Mouse (Mus musculus): Measurements from ENCODE around the gene Rbms3. TPM values are rescaled to one million over a fixed set of nuclear protein-coding genes. Genes with fewer than 3 reads are reported as not detected.

Gene Rbms3
- total and polyA plus RNA-seq, 3 experiments = not detected

- no peak overlapping the region for H3K4me2 ChIP-seq (ENCODE audit: insufficient read depth, low read depth, poor library complexity, severe bottlenecking)
Measured at GRCm38 (mm10) chr9:117066502-117066901, 563.2 kb downstream of the Rbms3 start.

GRCm38 (mm10) chr9:117065601-117066000 is 564.1 kb downstream of the Rbms3 start:
- no peaks in the 10 kb centered on the region for H3K4me1 ChIP-seq (ENCODE audit: control insufficient read depth in 1 of 2, insufficient read depth in 2 of 2)
- no peak overlapping the region for H3K4me2 ChIP-seq (ENCODE audit: insufficient read depth, low read depth, poor library complexity, severe bottlenecking)
- in situ Hi-C loops (cut with MboI; ENCODE audit: low pct_ligation_motif_present, low pct_unique_long_range_greater_than_20kb, low sequenced_read_pairs) (no loop called here), dilution Hi-C loops (cut with MboI; ENCODE audit: extremely low pct_ligation_motif_present, extremely low pct_unique_long_range_greater_than_20kb, low sequenced_read_pairs) (no loop called here)
- H3K79me2 ChIP-seq (replicated peaks; ENCODE audit: control insufficient read depth, extremely low read depth, insufficient read depth, poor library complexity, severe bottlenecking) = no peaks in the 10 kb centered on the region
- peaks cover 73% of the 10 kb centered on the region for H3K9me3 ChIP-seq (replicated peaks; ENCODE audit: low read length)
- H3K36me3 ChIP-seq (replicated peaks in 1 of 2; ENCODE audit: control insufficient read depth in 1 of 2, insufficient read depth in 1 of 2, low read length in 1 of 2) = no peaks in the 10 kb centered on the region
- no peaks in the 10 kb centered on the region for H3K27me3 ChIP-seq (replicated peaks)
- H3K9ac ChIP-seq (ENCODE audit: insufficient read depth, low read depth) = no peak overlapping the region
- H3K27ac ChIP-seq (ENCODE audit: insufficient read depth, low read depth) = no peak overlapping the region
- H3K4me3 ChIP-seq (replicated peaks in 1 of 3; ENCODE audit: low read depth in 2 of 3, low read length in 2 of 3, poor library complexity in 1 of 3) = no peak overlapping the region
- DNase-seq (ENCODE audit: extremely low read depth) = no peak
- TF ChIP-seq EP300 (IDR thresholded peaks at IDR 0.05; ENCODE audit: low read length) (no peak), ETS1 (conservative IDR thresholded peaks at IDR 0.05; ENCODE audit: low read depth, low read length) (no peak), NELFE (IDR thresholded peaks at IDR 0.05; ENCODE audit: low read depth, low read length) (no peak), SMC3 (IDR thresholded peaks at IDR 0.05; ENCODE audit: low read depth, low read length) (no peak), MAZ (IDR thresholded peaks at IDR 0.05; ENCODE audit: low read depth, low read length) (no peak), TCF12 (IDR thresholded peaks at IDR 0.05; ENCODE audit: low read depth, low read length) (no peak)

More at GRCm38 (mm10) chr9:117066502-117066901, 563.2 kb downstream of the Rbms3 start:
- in situ Hi-C loops (cut with MboI; ENCODE audit: low pct_ligation_motif_present, low pct_unique_long_range_greater_than_20kb, low sequenced_read_pairs) = no loop called here
- dilution Hi-C loops (cut with MboI; ENCODE audit: extremely low pct_ligation_motif_present, extremely low pct_unique_long_range_greater_than_20kb, low sequenced_read_pairs) = no loop called here
- no peak for DNase-seq (ENCODE audit: extremely low read depth)
- H3K79me2 ChIP-seq (replicated peaks; ENCODE audit: control insufficient read depth, extremely low read depth, insufficient read depth, poor library complexity, severe bottlenecking) = no peaks in the 10 kb centered on the region
- no peaks in the 10 kb centered on the region for H3K27me3 ChIP-seq (replicated peaks)
- H3K4me1 ChIP-seq (ENCODE audit: control insufficient read depth in 1 of 2, insufficient read depth in 2 of 2) = no peaks in the 10 kb centered on the region
- H3K4me3 ChIP-seq (replicated peaks in 1 of 3; ENCODE audit: low read depth in 2 of 3, low read length in 2 of 3, poor library complexity in 1 of 3) = no peak overlapping the region
- no peaks in the 10 kb centered on the region for H3K36me3 ChIP-seq (replicated peaks in 1 of 2; ENCODE audit: control insufficient read depth in 1 of 2, insufficient read depth in 1 of 2, low read length in 1 of 2)
- peaks cover 72% of the 10 kb centered on the region for H3K9me3 ChIP-seq (replicated peaks; ENCODE audit: low read length)
- no peak overlapping the region for H3K27ac ChIP-seq (ENCODE audit: insufficient read depth, low read depth)
- no peak overlapping the region for H3K9ac ChIP-seq (ENCODE audit: insufficient read depth, low read depth)
- TF ChIP-seq KAT2A (IDR thresholded peaks at IDR 0.05; ENCODE audit: insufficient replicate concordance, low read length) (no peak), MYC (IDR thresholded peaks at IDR 0.05; ENCODE audit: low read depth, low read length) (no peak), RAD21 (IDR thresholded peaks at IDR 0.05; ENCODE audit: low read depth, low read length) (no peak), IRF4 (IDR thresholded peaks at IDR 0.05; ENCODE audit: low read depth, low read length) (no peak), GABPA (IDR thresholded peaks at IDR 0.05; ENCODE audit: insufficient replicate concordance, low read depth, low read length) (no peak), MAFK (IDR thresholded peaks at IDR 0.05; ENCODE audit: insufficient replicate concordance, low read length) (no peak), TCF12 (IDR thresholded peaks at IDR 0.05; ENCODE audit: low read depth, low read length) (no peak)

- H3K4me3 ChIP-seq (replicated peaks in 1 of 3; ENCODE audit: low read depth in 2 of 3, low read length in 2 of 3, poor library complexity in 1 of 3) = no peak overlapping the region
- in situ Hi-C loops (cut with MboI; ENCODE audit: low pct_ligation_motif_present, low pct_unique_long_range_greater_than_20kb, low sequenced_read_pairs) = no loop called here
- dilution Hi-C loops (cut with MboI; ENCODE audit: extremely low pct_ligation_motif_present, extremely low pct_unique_long_range_greater_than_20kb, low sequenced_read_pairs) = no loop called here
Measured at GRCm38 (mm10) chr9:117059586-117059985, 570.1 kb downstream of the Rbms3 start.

More at GRCm38 (mm10) chr9:117059586-117059985, 570.1 kb downstream of the Rbms3 start:
- no peaks in the 10 kb centered on the region for H3K4me1 ChIP-seq (ENCODE audit: control insufficient read depth in 1 of 2, insufficient read depth in 2 of 2)
- H3K27ac ChIP-seq (ENCODE audit: insufficient read depth, low read depth) = no peak overlapping the region
- no peaks in the 10 kb centered on the region for H3K27me3 ChIP-seq (replicated peaks)
- no peak overlapping the region for H3K4me2 ChIP-seq (ENCODE audit: insufficient read depth, low read depth, poor library complexity, severe bottlenecking)
- peaks cover 67% of the 10 kb centered on the region for H3K9me3 ChIP-seq (replicated peaks; ENCODE audit: low read length)
- no peak for DNase-seq (ENCODE audit: extremely low read depth)
- no peak overlapping the region for H3K9ac ChIP-seq (ENCODE audit: insufficient read depth, low read depth)
- H3K36me3 ChIP-seq (replicated peaks in 1 of 2; ENCODE audit: control insufficient read depth in 1 of 2, insufficient read depth in 1 of 2, low read length in 1 of 2) = no peaks in the 10 kb centered on the region
- H3K79me2 ChIP-seq (replicated peaks; ENCODE audit: control insufficient read depth, extremely low read depth, insufficient read depth, poor library complexity, severe bottlenecking) = no peaks in the 10 kb centered on the region
- TF ChIP-seq MAZ (IDR thresholded peaks at IDR 0.05; ENCODE audit: low read depth, low read length) = no peak
- no peak for TF ChIP-seq TBP (conservative IDR thresholded peaks at IDR 0.05; ENCODE audit: low read depth, low read length)
- TF ChIP-seq MXI1 (IDR thresholded peaks at IDR 0.05; ENCODE audit: low read depth, low read length) = no peak
- no peak for TF ChIP-seq PAX5 (IDR thresholded peaks at IDR 0.05; ENCODE audit: low read length)
- TF ChIP-seq CHD1 (IDR thresholded peaks at IDR 0.05; ENCODE audit: low read depth, low read length) = no peak
- TF ChIP-seq CTCF (conservative IDR thresholded peaks at IDR 0.05 in 1 of 2, IDR thresholded peaks at IDR 0.05 in 1 of 2; ENCODE audit: low read depth in 2 of 2, low read length in 2 of 2) = no peak
- no peak for TF ChIP-seq MYC (IDR thresholded peaks at IDR 0.05; ENCODE audit: low read depth, low read length)
- TF ChIP-seq IRF4 (IDR thresholded peaks at IDR 0.05; ENCODE audit: low read depth, low read length) = no peak
- no peak for TF ChIP-seq ZNF384 (IDR thresholded peaks at IDR 0.05; ENCODE audit: low read depth, low read length)
- no peak for TF ChIP-seq USF1 (IDR thresholded peaks at IDR 0.05; ENCODE audit: low read depth, low read length)
- TF ChIP-seq ZKSCAN1 (IDR thresholded peaks at IDR 0.05; ENCODE audit: borderline replicate concordance, low read depth, low read length) = no peak
- no peak for TF ChIP-seq ZMIZ1 (IDR thresholded peaks at IDR 0.05; ENCODE audit: low read depth, low read length)
- TF ChIP-seq KAT2A (IDR thresholded peaks at IDR 0.05; ENCODE audit: insufficient replicate concordance, low read length) = no peak
- TF ChIP-seq ETS1 (conservative IDR thresholded peaks at IDR 0.05; ENCODE audit: low read depth, low read length) = no peak
- TF ChIP-seq POLR2A (IDR thresholded peaks at IDR 0.05; ENCODE audit: low read depth, low read length) = no peak
